Mouse (Mus musculus) forebrain, postnatal 0 days (tissue): ENCODE measurements around the gene Klhl5. TPM values are rescaled to one million over a fixed set of nuclear protein-coding genes. Genes with fewer than 3 reads are reported as not detected.

Experiments used
- ATAC-seq: fragments of 200-750 bp; cut with Nextera tagmentation; 2 replicates; pipeline ENCODE4 v1.8.0; 2017; ENCODE audit warnings: mild to moderate bottlenecking, moderate library complexity
- DNase-seq: peaks from one replicate; pipeline ENCODE4 v3.0.0-alpha.2; 2015
- H3K27ac ChIP-seq: fragments of 300-500 bp; sonication (generic); 2 replicates; pipeline ENCODE4 v1.5.1; 2014; ENCODE audit warnings: low read depth, mild to moderate bottlenecking, antibody characterized with exemption, low read length, moderate library complexity, mixed read lengths
- H3K27me3 ChIP-seq: fragments of 300-500 bp; sonication (generic); 2 replicates; pipeline ENCODE4 v1.6.1; 2014; ENCODE audit warnings: mild to moderate bottlenecking, low read length, mixed read lengths; ENCODE audit not compliant: insufficient read depth
- H3K36me3 ChIP-seq: fragments of 300-500 bp; sonication (generic); 2 replicates; pipeline ENCODE4 v1.6.1; 2014; ENCODE audit warnings: mild to moderate bottlenecking, moderate library complexity; ENCODE audit not compliant: insufficient read depth
- H3K4me1 ChIP-seq: fragments of 300-500 bp; sonication (generic); 2 replicates; pipeline ENCODE4 v1.6.1; 2014; ENCODE audit warnings: antibody characterized with exemption; ENCODE audit not compliant: insufficient read depth
- H3K4me2 ChIP-seq: fragments of 300-500 bp; sonication (generic); 2 replicates; pipeline ENCODE4 v1.6.1; 2014; ENCODE audit warnings: low read depth, mild to moderate bottlenecking, moderate library complexity
- H3K4me3 ChIP-seq: fragments of 300-500 bp; sonication (generic); 2 replicates; pipeline ENCODE4 v1.5.1; 2014; ENCODE audit warnings: low read depth, low read length, mixed read lengths
- H3K9ac ChIP-seq: fragments of 300-500 bp; sonication (generic); 2 replicates; pipeline ENCODE4 v1.6.1; 2014; ENCODE audit warnings: mild to moderate bottlenecking
- H3K9me3 ChIP-seq: fragments of 300-500 bp; sonication (generic); 2 replicates; pipeline ENCODE4 v1.6.1; 2016; ENCODE audit warnings: low read length
- CTCF ChIP-seq: sonication (generic); IDR thresholded peaks from 2 replicates; pipeline ENCODE4 v1.5.1; 2016; ENCODE audit warnings: antibody characterized with exemption, control low read depth, low read depth
- WGBS: fragments of 180-500 bp; shearing (Covaris S2); extraction: QIAGEN DNeasy Blood & Tissue Kit; methylation state at CpG from one replicate; pipeline ENCODE4 v1.1.7; 2014; 5-methylcytosine and 5-hydroxymethylcytosine counted together
- polyA plus RNA-seq: library from polyadenylated mRNA; unstranded; fragments of >200 nt; fragmentation: Nextera tagmentation; extraction: Ambion mirVana; gene quantifications from 2 replicates; pipeline ENCODE4 v1.2.1, GENCODE M21; 2015
- total RNA-seq: library from RNA; depleted of rRNA; stranded (reverse); fragments of >200 nt; gene quantifications from 2 replicates; pipeline ENCODE4 v1.2.3, GENCODE M21; 2014

The Klhl5 gene
- total and polyA plus RNA-seq, 2 experiments from 2014 or later: 48.3 to 49.6 TPM

DNA sequence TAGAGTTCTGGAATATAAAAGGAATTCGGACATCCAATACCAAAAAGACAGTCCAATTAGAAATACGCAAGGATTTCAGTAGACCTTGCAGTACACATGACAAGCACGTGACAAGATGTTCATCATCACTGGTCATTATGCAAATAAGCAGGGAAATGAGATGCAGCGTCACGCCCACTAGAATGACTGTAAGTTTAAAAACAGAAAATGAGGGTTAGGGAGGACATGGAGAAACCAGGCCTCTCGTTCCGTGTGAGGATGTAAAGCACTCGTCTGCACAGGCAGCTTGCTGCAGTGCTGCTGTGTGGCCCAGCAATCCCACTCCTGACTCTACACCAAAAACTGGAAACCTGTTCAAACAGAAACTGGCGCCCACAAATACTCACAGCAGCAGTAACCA, 62.9 kb downstream of the Klhl5 start:
- Histone ChIP-seq H3K4me1 (no peaks in the 10 kb centered on the region), H3K4me3 (no peak overlapping the region), H3K9me3 (no peaks in the 10 kb centered on the region), H3K9ac (no peak overlapping the region), H3K27ac (no peak overlapping the region), H3K27me3 (no peaks in the 10 kb centered on the region), H3K36me3 (peaks cover 13% of the 10 kb centered on the region; the same call in 1 of the 2 replicates), H3K4me2 (no peak overlapping the region)
- 59% methylated on average over 9 of the region's 9 CpGs for WGBS
- TF ChIP-seq CTCF: no peak
- peak; percentile 32 for ATAC-seq
- DNase-seq: no peak

DNA sequence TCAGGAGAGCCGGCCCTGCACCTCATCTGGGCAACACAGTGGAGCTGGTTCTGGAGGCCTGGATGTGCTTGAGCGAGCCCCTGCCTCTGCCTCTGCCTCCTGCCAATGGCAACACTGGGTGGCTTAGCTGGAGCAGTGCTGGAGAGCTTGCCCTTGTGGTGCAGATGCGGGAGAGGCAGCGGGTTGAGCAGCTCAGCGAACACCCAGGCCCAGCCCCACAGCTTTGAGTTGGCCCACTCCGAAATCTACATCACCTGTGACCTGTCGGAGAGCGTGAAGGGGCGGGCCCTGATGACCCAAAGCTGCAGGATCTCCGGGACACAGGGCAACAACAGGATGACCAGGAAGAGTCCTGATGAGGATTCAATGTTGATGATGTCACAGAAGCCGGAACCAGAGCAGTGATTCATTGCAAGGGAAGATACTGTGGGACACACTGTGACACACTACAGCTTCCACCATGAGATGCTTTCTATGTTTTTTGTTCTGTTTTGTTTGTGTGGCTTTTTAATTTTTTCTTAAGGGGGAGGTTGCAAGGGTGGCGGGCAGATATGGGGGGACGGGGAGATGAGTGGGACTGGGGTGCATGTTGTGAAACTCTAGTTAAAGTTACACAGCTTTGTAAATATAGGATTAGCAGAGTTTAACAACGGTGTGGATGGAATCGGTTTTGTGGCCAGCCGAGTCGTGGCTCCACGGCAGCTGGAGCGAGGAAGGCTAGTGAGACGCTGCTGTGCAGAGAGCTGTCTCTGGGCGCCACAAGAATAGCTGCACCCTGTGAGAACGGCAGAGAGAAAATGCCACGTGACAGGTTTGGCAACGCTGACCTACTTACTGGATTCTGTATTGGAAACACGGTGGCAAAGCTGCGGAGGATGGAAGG, 67.9 kb downstream of the Klhl5 start:
- no peak for TF ChIP-seq CTCF
- peak overlapping the region; percentile 57 for H3K27ac ChIP-seq
- no peaks in the 10 kb centered on the region for H3K27me3 ChIP-seq
- H3K4me2 ChIP-seq: peak overlapping the region; percentile 39
- DNase-seq (peak; percentile 82), ATAC-seq (peak; percentile 89)
- H3K4me3 ChIP-seq: peak overlapping the region; percentile 20
- H3K36me3 ChIP-seq: no peaks in the 10 kb centered on the region
- H3K4me1 ChIP-seq: 0 out of 2 replicates have a peak, but pooled peaks cover 9% of the 10 kb centered on the region
- whole genome bisulfite sequencing: 48% methylated on average over 26 of the region's 26 CpGs
- no peaks in the 10 kb centered on the region for H3K9me3 ChIP-seq
- peak overlapping the region; percentile 46 for H3K9ac ChIP-seq

DNA sequence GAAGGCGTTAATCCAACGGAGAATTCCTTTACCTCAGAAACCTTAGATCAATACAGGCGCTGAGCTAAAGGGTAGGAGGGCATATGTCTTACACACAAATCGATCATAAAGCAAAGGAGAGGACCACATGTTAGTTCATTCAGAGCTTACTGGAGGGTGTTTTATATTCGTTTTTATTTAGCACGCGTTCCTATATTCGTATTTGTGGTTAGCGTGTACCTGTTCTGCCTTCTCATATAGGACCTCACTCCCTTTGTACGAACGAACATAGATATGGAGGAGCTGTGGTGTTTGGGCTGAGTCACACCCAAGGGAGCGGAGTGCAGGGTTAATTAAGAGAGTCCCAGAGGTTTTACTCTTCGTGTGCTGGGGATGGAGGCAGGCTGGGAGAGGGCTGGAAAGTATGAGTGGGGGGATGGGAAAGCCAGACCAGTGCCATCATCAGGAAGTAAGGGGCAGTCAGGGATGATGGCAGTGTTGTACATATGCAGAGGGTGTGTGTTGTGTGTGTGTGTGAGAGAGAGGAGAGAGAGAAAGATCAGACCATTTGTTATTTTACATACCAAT, 68.7 kb downstream of the Klhl5 start:
- Histone ChIP-seq H3K4me1 (peaks cover 10% of the 10 kb centered on the region; the same call in 1 of the 2 replicates), H3K36me3 (no peaks in the 10 kb centered on the region), H3K27me3 (no peaks in the 10 kb centered on the region), H3K27ac (peak overlapping the region; percentile 57), H3K4me3 (peak overlapping the region; percentile 20), H3K4me2 (peak overlapping the region; percentile 39), H3K9me3 (no peaks in the 10 kb centered on the region), H3K9ac (peak overlapping the region; percentile 46)
- WGBS: 48% methylated on average over 13 of the region's 13 CpGs
- TF ChIP-seq CTCF: no peak
- no peak for DNase-seq
- peak; percentile 59 for ATAC-seq

DNA sequence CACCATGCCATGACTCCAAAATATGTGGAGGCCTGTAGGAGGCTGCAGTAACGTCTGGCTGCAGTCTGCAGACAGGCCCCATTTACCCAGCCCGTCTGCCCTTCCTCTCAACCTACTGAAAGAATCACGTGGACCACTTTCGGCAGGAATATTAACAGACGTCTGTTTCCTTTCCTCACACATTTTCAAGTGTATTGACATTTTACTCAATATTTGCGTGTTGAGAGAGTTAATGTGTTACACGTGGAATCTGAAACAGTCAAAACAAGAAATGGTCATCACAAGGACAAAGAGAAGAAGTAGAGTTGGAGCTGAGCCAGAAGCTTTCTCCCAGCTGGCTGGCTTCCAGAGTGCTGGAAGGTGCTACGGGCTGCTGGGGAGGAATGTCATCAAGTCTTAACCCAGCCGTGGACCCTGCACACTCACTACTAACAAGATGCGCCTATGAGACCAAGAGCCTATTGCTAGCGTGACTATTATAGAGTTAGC, 69.7 kb downstream of the Klhl5 start:
- no peaks in the 10 kb centered on the region for H3K27me3 ChIP-seq
- no peaks in the 10 kb centered on the region for H3K9me3 ChIP-seq
- peaks cover 19% of the 10 kb centered on the region; the same call in 1 of the 2 replicates for H3K4me1 ChIP-seq
- H3K4me3 ChIP-seq: no peak overlapping the region
- 21% methylated on average over 11 of the region's 11 CpGs for WGBS
- no peaks in the 10 kb centered on the region for H3K36me3 ChIP-seq
- no peak overlapping the region for H3K9ac ChIP-seq
- H3K27ac ChIP-seq: no peak overlapping the region
- ATAC-seq (no peak), DNase-seq (peak; percentile 17)
- TF ChIP-seq CTCF: no peak
- no peak overlapping the region for H3K4me2 ChIP-seq

DNA sequence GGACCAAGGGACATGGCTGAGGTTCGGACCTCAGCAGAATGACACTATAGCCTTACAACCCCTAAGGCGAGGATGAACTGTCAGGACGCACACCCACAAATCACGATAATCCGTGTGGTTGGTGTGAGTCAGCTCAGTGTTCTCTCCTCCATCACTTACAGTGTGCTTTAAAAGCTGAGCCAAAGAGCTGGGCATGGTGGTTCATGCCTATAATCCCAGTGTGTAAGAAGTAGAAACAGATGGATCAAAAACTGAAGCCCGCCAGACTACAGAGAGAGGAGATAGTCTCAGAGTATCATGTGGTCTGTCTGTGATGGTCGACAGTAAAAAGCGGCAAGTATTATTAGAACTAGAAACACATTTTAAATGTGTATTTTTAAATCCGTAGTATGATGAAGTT, 71.1 kb downstream of the Klhl5 start:
- no peaks in the 10 kb centered on the region for H3K36me3 ChIP-seq

DNA sequence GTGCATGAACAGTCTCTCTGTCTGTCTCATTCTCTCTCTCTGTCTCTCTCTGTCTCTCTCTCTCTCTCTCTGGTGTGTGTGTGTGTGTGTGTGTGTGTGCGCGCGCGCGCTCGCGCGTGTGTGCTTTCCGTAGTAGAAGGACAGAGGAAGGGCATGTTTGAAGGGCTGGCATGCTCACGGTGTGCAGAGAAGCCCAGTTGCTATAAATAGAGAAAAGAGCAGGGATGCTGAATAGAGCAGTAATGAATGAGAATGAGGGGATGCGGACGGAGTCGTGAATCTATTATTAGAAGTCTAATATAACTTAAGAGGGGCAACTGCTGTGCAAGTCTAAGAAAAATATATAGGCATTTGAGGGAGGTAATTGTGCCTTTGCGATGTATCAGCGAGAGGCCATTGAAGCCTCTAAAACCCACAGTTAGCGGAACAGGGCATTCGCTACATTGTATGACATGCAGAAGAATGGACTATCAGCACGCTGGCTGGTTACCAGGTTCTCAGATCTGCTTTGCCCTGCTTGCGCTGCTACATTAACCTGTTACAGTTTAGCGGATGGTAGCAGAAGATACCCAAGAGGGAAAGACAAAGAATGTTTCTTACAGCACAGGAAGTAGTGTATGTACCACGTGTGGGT, 73.9 kb downstream of the Klhl5 start:
- DNase-seq (peak; percentile 39), ATAC-seq (peak; percentile 73)
- H3K4me3 ChIP-seq: no peak overlapping the region
- H3K36me3 ChIP-seq: no peaks in the 10 kb centered on the region
- H3K27ac ChIP-seq: peak overlapping the region; percentile 40; the same call in 1 of the 2 replicates
- peaks cover 13% of the 10 kb centered on the region; the same call in 1 of the 2 replicates for H3K4me1 ChIP-seq
- 40% methylated on average over 21 of the region's 21 CpGs for WGBS
- 0 out of 2 replicates have a peak overlapping the region, but pooled peaks have one; percentile 0 for H3K9ac ChIP-seq
- H3K4me2 ChIP-seq: peak overlapping the region; percentile 23; the same call in 1 of the 2 replicates
- no peaks in the 10 kb centered on the region for H3K27me3 ChIP-seq
- no peaks in the 10 kb centered on the region for H3K9me3 ChIP-seq
- no peak for TF ChIP-seq CTCF

More for the DNA sequence above, 71.1 kb downstream of the Klhl5 start:
- no peaks in the 10 kb centered on the region for H3K9me3 ChIP-seq
- H3K9ac ChIP-seq: no peak overlapping the region
- DNase-seq: peak; percentile 34
- H3K4me2 ChIP-seq: no peak overlapping the region
- peak; percentile 25; the same call in 1 of the 2 replicates for ATAC-seq
- H3K4me1 ChIP-seq: peaks cover 19% of the 10 kb centered on the region; the same call in 1 of the 2 replicates
- no peak for TF ChIP-seq CTCF
- H3K27me3 ChIP-seq: no peaks in the 10 kb centered on the region
- H3K4me3 ChIP-seq: no peak overlapping the region
- WGBS: 85% methylated on average over 9 of the region's 9 CpGs
- no peak overlapping the region for H3K27ac ChIP-seq
